Mouse (Mus musculus): ENCODE measurements at regions not wholly inside any gene's neighbourhood (a gene's known extent, or its start where the extent isn't known, plus 50 kb on each side); places are given as distances from the start of the nearest gene placed in this dataset.

GRCm38 (mm10) chr5:67530957-67531356 lies 76.7 kb upstream of the Shisa3 start:
- Histone ChIP-seq H3K27ac (ENCODE audit: low read depth) (no peak overlapping the region), H3K4me3 (ENCODE audit: low read depth, low read length) (no peak overlapping the region), H3K36me3 (replicated peaks; ENCODE audit: insufficient read depth, low read length) (no peaks in the 10 kb centered on the region), H3K9me3 (ENCODE audit: low read length) (no peaks in the 10 kb centered on the region), H3K4me1 (ENCODE audit: insufficient read depth) (no peaks in the 10 kb centered on the region), H3K4me2 (ENCODE audit: low read depth, low read length) (no peak overlapping the region), H3K27me3 (ENCODE audit: insufficient read depth, low read length) (no peaks in the 10 kb centered on the region), H3K9ac (replicated peaks) (no peak overlapping the region)
- ATAC-seq (no peak), DNase-seq (peak; percentile 30)
- 32% methylated on average over 8 of the region's 8 CpGs for WGBS (ENCODE audit: insufficient replicate concordance)
- TF ChIP-seq CTCF (IDR thresholded peaks at IDR 0.05; ENCODE audit: low read depth) (peak; percentile 66), EP300 (IDR thresholded peaks at IDR 0.05; ENCODE audit: low read depth) (no peak)

- Histone ChIP-seq H3K27me3 (ENCODE audit: insufficient read depth, low read length) (no peaks in the 10 kb centered on the region), H3K4me3 (ENCODE audit: low read depth, low read length) (0 out of 2 replicates have a peak overlapping the region, but pooled peaks have one; percentile 15), H3K9ac (replicated peaks) (no peak overlapping the region), H3K4me1 (ENCODE audit: insufficient read depth) (no peaks in the 10 kb centered on the region), H3K4me2 (ENCODE audit: low read depth, low read length) (peak overlapping the region; percentile 55), H3K27ac (ENCODE audit: low read depth) (no peak overlapping the region), H3K9me3 (ENCODE audit: low read length) (no peaks in the 10 kb centered on the region), H3K36me3 (replicated peaks; ENCODE audit: insufficient read depth, low read length) (no peaks in the 10 kb centered on the region)
- ATAC-seq (peak; percentile 50; the same call in 1 of the 2 replicates), DNase-seq (peak; percentile 86)
- TF ChIP-seq CTCF (IDR thresholded peaks at IDR 0.05; ENCODE audit: low read depth) (peak; percentile 91), EP300 (IDR thresholded peaks at IDR 0.05; ENCODE audit: low read depth) (no peak)
- WGBS (ENCODE audit: insufficient replicate concordance), result 3% methylated on average over 12 of the region's 12 CpGs
These were observed 75.3 kb upstream of the Shisa3 start for GRCm38 (mm10) chr5:67532351-67532750.

GRCm38 (mm10) chr5:67532756-67533255 lies 74.9 kb upstream of the Shisa3 start:
- Histone ChIP-seq H3K4me3 (ENCODE audit: low read depth, low read length) (0 out of 2 replicates have a peak overlapping the region, but pooled peaks have one; percentile 15), H3K27me3 (ENCODE audit: insufficient read depth, low read length) (no peaks in the 10 kb centered on the region), H3K36me3 (replicated peaks; ENCODE audit: insufficient read depth, low read length) (no peaks in the 10 kb centered on the region), H3K27ac (ENCODE audit: low read depth) (no peak overlapping the region), H3K4me1 (ENCODE audit: insufficient read depth) (no peaks in the 10 kb centered on the region), H3K9me3 (ENCODE audit: low read length) (no peaks in the 10 kb centered on the region), H3K9ac (replicated peaks) (no peak overlapping the region), H3K4me2 (ENCODE audit: low read depth, low read length) (peak overlapping the region; percentile 55)
- ATAC-seq (no peak), DNase-seq (no peak)
- WGBS (ENCODE audit: insufficient replicate concordance), result 51% methylated on average over 15 of the region's 15 CpGs
- TF ChIP-seq EP300 (IDR thresholded peaks at IDR 0.05; ENCODE audit: low read depth), result no peak
- TF ChIP-seq CTCF (IDR thresholded peaks at IDR 0.05; ENCODE audit: low read depth), result no peak

- no peak overlapping the region for H3K9ac ChIP-seq (replicated peaks)
- no peak for TF ChIP-seq EP300 (IDR thresholded peaks at IDR 0.05; ENCODE audit: low read depth)
- peak; percentile 25; the same call in 1 of the 2 replicates for TF ChIP-seq CTCF (IDR thresholded peaks at IDR 0.05; ENCODE audit: low read depth)
- 76% methylated on average over 7 of the region's 7 CpGs for WGBS (ENCODE audit: insufficient replicate concordance)
- ATAC-seq, result no peak
- H3K4me1 ChIP-seq (ENCODE audit: insufficient read depth), result no peaks in the 10 kb centered on the region
- no peak overlapping the region for H3K4me2 ChIP-seq (ENCODE audit: low read depth, low read length)
- no peaks in the 10 kb centered on the region for H3K36me3 ChIP-seq (replicated peaks; ENCODE audit: insufficient read depth, low read length)
- no peak overlapping the region for H3K27ac ChIP-seq (ENCODE audit: low read depth)
- DNase-seq, result no peak
- H3K4me3 ChIP-seq (ENCODE audit: low read depth, low read length), result no peak overlapping the region
- no peaks in the 10 kb centered on the region for H3K27me3 ChIP-seq (ENCODE audit: insufficient read depth, low read length)
- H3K9me3 ChIP-seq (ENCODE audit: low read length), result no peaks in the 10 kb centered on the region
These were observed 73.6 kb upstream of the Shisa3 start for GRCm38 (mm10) chr5:67534056-67534455.

DNA sequence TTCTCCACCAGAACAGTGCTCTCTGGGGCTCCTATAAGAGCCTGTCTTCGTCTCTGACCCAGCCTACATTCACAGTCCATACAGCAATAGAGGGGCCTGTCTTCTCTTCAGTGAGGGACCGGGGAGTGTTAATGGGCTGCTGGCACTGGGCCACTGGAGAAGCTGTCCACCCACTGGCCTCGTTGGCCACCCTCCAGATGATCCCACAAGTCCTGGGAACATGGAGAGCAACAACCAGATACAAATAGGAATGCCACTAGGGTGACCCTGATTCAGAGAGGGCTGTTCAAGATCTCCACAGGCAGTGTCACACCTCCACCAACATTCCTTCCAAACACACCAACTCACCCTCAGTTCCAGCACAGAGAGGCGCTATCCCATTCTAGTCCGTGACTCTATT lies 69.7 kb upstream of the Shisa3 start:
- Histone ChIP-seq H3K27me3 (ENCODE audit: insufficient read depth, low read length) (no peaks in the 10 kb centered on the region), H3K9ac (replicated peaks) (no peak overlapping the region), H3K4me3 (ENCODE audit: low read depth, low read length) (no peak overlapping the region), H3K4me1 (ENCODE audit: insufficient read depth) (no peaks in the 10 kb centered on the region), H3K27ac (ENCODE audit: low read depth) (no peak overlapping the region), H3K36me3 (replicated peaks; ENCODE audit: insufficient read depth, low read length) (no peaks in the 10 kb centered on the region), H3K9me3 (ENCODE audit: low read length) (no peaks in the 10 kb centered on the region), H3K4me2 (ENCODE audit: low read depth, low read length) (no peak overlapping the region)
- TF ChIP-seq CTCF (IDR thresholded peaks at IDR 0.05; ENCODE audit: low read depth) (no peak), EP300 (IDR thresholded peaks at IDR 0.05; ENCODE audit: low read depth) (no peak)
- DNase-seq (no peak), ATAC-seq (no peak)
- WGBS (ENCODE audit: insufficient replicate concordance), result 76% methylated on average over 5 of the region's 5 CpGs

- no peak overlapping the region for H3K4me2 ChIP-seq (ENCODE audit: low read depth, low read length)
- DNase-seq, result no peak
- no peaks in the 10 kb centered on the region for H3K27me3 ChIP-seq (ENCODE audit: insufficient read depth, low read length)
- H3K4me1 ChIP-seq (ENCODE audit: insufficient read depth), result no peaks in the 10 kb centered on the region
- no peaks in the 10 kb centered on the region for H3K36me3 ChIP-seq (replicated peaks; ENCODE audit: insufficient read depth, low read length)
- H3K9ac ChIP-seq (replicated peaks), result no peak overlapping the region
- no peak overlapping the region for H3K27ac ChIP-seq (ENCODE audit: low read depth)
- H3K4me3 ChIP-seq (ENCODE audit: low read depth, low read length), result no peak overlapping the region
- no peak for ATAC-seq
- TF ChIP-seq EP300 (IDR thresholded peaks at IDR 0.05; ENCODE audit: low read depth), result no peak
- TF ChIP-seq CTCF (IDR thresholded peaks at IDR 0.05; ENCODE audit: low read depth), result no peak
- WGBS (ENCODE audit: insufficient replicate concordance), result 65% methylated on average over 8 of the region's 8 CpGs
- no peaks in the 10 kb centered on the region for H3K9me3 ChIP-seq (ENCODE audit: low read length)
These were observed 68.0 kb upstream of the Shisa3 start for GRCm38 (mm10) chr5:67539591-67540238.

Data from liver, postnatal 0 days (tissue).